Mouse (Mus musculus): ENCODE data around the gene 1700037H04Rik. TPM values are rescaled to one million over a fixed set of nuclear protein-coding genes. Genes with fewer than 3 reads are reported as not detected.
A peak's percentile ranks its signal among the peaks of the same experiment; 100 is the strongest.

Gene 1700037H04Rik
- 155 and 157 TPM in 2 replicates for total RNA-seq (2014; rRNA removed)
- polyA plus RNA-seq (2015; fragmentation: Nextera tagmentation; extraction: Ambion mirVana): 76.0 and 79.3 TPM in 2 replicates

GRCm38 (mm10) chr2:131159938-131160581, at the start of gene 1700037H04Rik:
Gene 1700037H04Rik (minus strand): TSS chr2:131160081.
- Histone ChIP-seq H3K4me2 (ENCODE audit: low read depth, low read length) (peak within 1 kb of the TSS; percentile 93), H3K9ac (replicated peaks; ENCODE audit: low read length) (peak within 1 kb of the TSS; percentile 82), H3K36me3 (ENCODE audit: insufficient read depth, low read length) (no peaks in the 10 kb centered on the region; the same call in 1 of the 2 replicates), H3K9me3 (ENCODE audit: low read length) (no peaks in the 10 kb centered on the region), H3K27me3 (ENCODE audit: insufficient read depth, low read length) (no peaks in the 10 kb centered on the region), H3K4me1 (ENCODE audit: insufficient read depth, low read length) (peaks cover 13% of the 10 kb centered on the region), H3K27ac (peak within 1 kb of the TSS; percentile 83), H3K4me3 (ENCODE audit: low read length) (peak within 1 kb of the TSS; percentile 62)
- ATAC-seq (peak; percentile 98), DNase-seq (ENCODE audit: low spot score) (peak; percentile 99)
- under 1% methylated on average over 54 of the region's 54 CpGs for WGBS
- TF ChIP-seq CTCF (IDR thresholded peaks at IDR 0.05; ENCODE audit: low read depth): no peak

- 59% methylated on average over 4 of the region's 4 CpGs for WGBS
- Histone ChIP-seq H3K4me3 (ENCODE audit: low read length) (peak overlapping the region; percentile 62; the same call in 1 of the 2 replicates), H3K9ac (replicated peaks; ENCODE audit: low read length) (peak overlapping the region; percentile 74; the same call in 1 of the 2 replicates), H3K9me3 (ENCODE audit: low read length) (no peaks in the 10 kb centered on the region), H3K27ac (peak overlapping the region; percentile 94), H3K27me3 (ENCODE audit: insufficient read depth, low read length) (no peaks in the 10 kb centered on the region), H3K36me3 (ENCODE audit: insufficient read depth, low read length) (peaks cover 7% of the 10 kb centered on the region; the same call in 1 of the 2 replicates), H3K4me2 (ENCODE audit: low read depth, low read length) (peak overlapping the region; percentile 74), H3K4me1 (ENCODE audit: insufficient read depth, low read length) (peaks cover 11% of the 10 kb centered on the region)
- DNase-seq (ENCODE audit: low spot score) (peak; percentile 8), ATAC-seq (no peak)
- no peak for TF ChIP-seq CTCF (IDR thresholded peaks at IDR 0.05; ENCODE audit: low read depth)
These were observed 49.4 kb upstream of the 1700037H04Rik start for GRCm38 (mm10) chr2:131209125-131209795.

- 88% methylated on average over 2 of the region's 2 CpGs for WGBS
- Histone ChIP-seq H3K9ac (replicated peaks; ENCODE audit: low read length) (no peak overlapping the region), H3K27me3 (ENCODE audit: insufficient read depth, low read length) (no peaks in the 10 kb centered on the region), H3K4me3 (ENCODE audit: low read length) (no peak overlapping the region), H3K9me3 (ENCODE audit: low read length) (no peaks in the 10 kb centered on the region), H3K27ac (no peak overlapping the region), H3K4me1 (ENCODE audit: insufficient read depth, low read length) (peaks cover 11% of the 10 kb centered on the region), H3K4me2 (ENCODE audit: low read depth, low read length) (no peak overlapping the region), H3K36me3 (ENCODE audit: insufficient read depth, low read length) (peaks cover 7% of the 10 kb centered on the region; the same call in 1 of the 2 replicates)
- ATAC-seq: no peak
- TF ChIP-seq CTCF (IDR thresholded peaks at IDR 0.05; ENCODE audit: low read depth): no peak
- DNase-seq (ENCODE audit: low spot score): no peak
These were observed 48.5 kb upstream of the 1700037H04Rik start for GRCm38 (mm10) chr2:131208356-131208755.

- Histone ChIP-seq H3K9me3 (ENCODE audit: low read length) (no peaks in the 10 kb centered on the region), H3K27me3 (ENCODE audit: insufficient read depth, low read length) (no peaks in the 10 kb centered on the region), H3K36me3 (ENCODE audit: insufficient read depth, low read length) (no peaks in the 10 kb centered on the region), H3K4me2 (ENCODE audit: low read depth, low read length) (no peak within 1 kb of the TSS), H3K9ac (replicated peaks; ENCODE audit: low read length) (no peak within 1 kb of the TSS), H3K27ac (no peak within 1 kb of the TSS), H3K4me3 (ENCODE audit: low read length) (no peak within 1 kb of the TSS), H3K4me1 (ENCODE audit: insufficient read depth, low read length) (peaks cover 9% of the 10 kb centered on the region)
- ATAC-seq: no peak
- 84% methylated on average over 4 of the region's 4 CpGs for WGBS
- no peak for TF ChIP-seq CTCF (IDR thresholded peaks at IDR 0.05; ENCODE audit: low read depth)
- no peak for DNase-seq (ENCODE audit: low spot score)
These were observed 46.9 kb upstream of the 1700037H04Rik start, which contains the start of gene Ap5s1 for GRCm38 (mm10) chr2:131206778-131207177. Gene Ap5s1 (plus strand): TSS chr2:131207078.

GRCm38 (mm10) chr2:131205521-131206182, 45.8 kb upstream of the 1700037H04Rik start:
- WGBS: 86% methylated on average over 8 of the region's 8 CpGs
- TF ChIP-seq CTCF (IDR thresholded peaks at IDR 0.05; ENCODE audit: low read depth): no peak
- H3K4me1 ChIP-seq (ENCODE audit: insufficient read depth, low read length): peaks cover 7% of the 10 kb centered on the region

GRCm38 (mm10) chr2:131204410-131204981, 44.6 kb upstream of the 1700037H04Rik start:
- peak; percentile 74 for ATAC-seq
- Histone ChIP-seq H3K4me3 (ENCODE audit: low read length) (no peak overlapping the region), H3K27me3 (ENCODE audit: insufficient read depth, low read length) (no peaks in the 10 kb centered on the region), H3K27ac (0 out of 2 replicates have a peak overlapping the region, but pooled peaks have one; percentile 22), H3K4me1 (ENCODE audit: insufficient read depth, low read length) (peaks cover 3% of the 10 kb centered on the region), H3K9ac (replicated peaks; ENCODE audit: low read length) (no peak overlapping the region), H3K4me2 (ENCODE audit: low read depth, low read length) (no peak overlapping the region), H3K36me3 (ENCODE audit: insufficient read depth, low read length) (no peaks in the 10 kb centered on the region), H3K9me3 (ENCODE audit: low read length) (no peaks in the 10 kb centered on the region)
- no peak for TF ChIP-seq CTCF (IDR thresholded peaks at IDR 0.05; ENCODE audit: low read depth)
- peak; percentile 78 for DNase-seq (ENCODE audit: low spot score)
- WGBS: 44% methylated on average over 7 of the region's 7 CpGs

More at GRCm38 (mm10) chr2:131205521-131206182, 45.8 kb upstream of the 1700037H04Rik start:
- Histone ChIP-seq H3K4me3 (ENCODE audit: low read length) (no peak overlapping the region), H3K36me3 (ENCODE audit: insufficient read depth, low read length) (no peaks in the 10 kb centered on the region), H3K27me3 (ENCODE audit: insufficient read depth, low read length) (no peaks in the 10 kb centered on the region), H3K9me3 (ENCODE audit: low read length) (no peaks in the 10 kb centered on the region), H3K4me2 (ENCODE audit: low read depth, low read length) (no peak overlapping the region), H3K9ac (replicated peaks; ENCODE audit: low read length) (no peak overlapping the region), H3K27ac (no peak overlapping the region)
- DNase-seq (ENCODE audit: low spot score): no peak
- no peak for ATAC-seq
